Mouse (Mus musculus): ENCODE data around the gene Maf.

DNA sequence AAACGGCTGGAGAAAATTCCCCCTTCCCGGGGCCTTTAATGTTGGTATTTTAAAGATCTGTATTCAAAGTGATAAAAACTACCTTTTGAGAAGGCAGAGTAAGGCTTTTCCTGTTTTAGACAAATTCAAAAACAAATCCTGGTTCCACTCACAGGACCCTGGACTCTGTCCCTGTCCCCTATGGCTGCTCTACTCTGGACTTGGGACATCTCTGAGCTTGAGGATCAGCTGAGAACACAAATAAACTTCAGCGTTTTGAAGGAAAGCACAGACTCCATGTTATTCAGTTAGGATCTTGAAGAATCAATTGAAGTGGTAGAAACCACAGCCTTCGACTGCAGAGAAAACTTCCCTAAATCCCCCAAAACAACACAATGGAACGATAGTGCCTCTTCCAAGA, 8.4 kb downstream of the Maf start:
- TF ChIP-seq CTCF (IDR thresholded peaks at IDR 0.05; ENCODE audit: low read depth, low read length), result no peak
- TF ChIP-seq GATA1 (IDR thresholded peaks at IDR 0.05; ENCODE audit: borderline replicate concordance, low read length), result no peak
- TF ChIP-seq GATA2 (IDR thresholded peaks at IDR 0.05; ENCODE audit: borderline replicate concordance, low read depth, low read length), result no peak
- TF ChIP-seq TAL1 (conservative IDR thresholded peaks at IDR 0.05; ENCODE audit: low read depth, low read length), result no peak

Data from G1E (cell line).